In genomic region chr19:5813567-5813966, GRCm38 (mm10) we compare ENCODE assay signal across 17 mouse cellular contexts. TPM values are rescaled to one million over a fixed set of nuclear protein-coding genes. Genes with fewer than 3 reads are reported as not detected.
DNase-seq lines count a peak whose midpoint lies in the region; ATAC-seq and TF ChIP-seq lines count a peak whose summit lies in the region.
"Had no signal": no experiment of that assay in that cellular context is flagged by ENCODE, and none has a peak within 500 bp of the region (broad histone marks: within the 10 kb centered on the region; RNA-seq: fewer than 3 reads in every experiment).

No protein-coding gene starts in this region.

- no peak for TF ChIP-seq EP300 in heart, postnatal 0 days (IDR thresholded peaks at IDR 0.05; ENCODE audit: low read depth)

- ATAC-seq in heart, postnatal 0 days (ENCODE audit: insufficient read depth, low read depth) = no peak
- no peak for ATAC-seq in midbrain, embryonic 16.5 days
- no peak for ATAC-seq in midbrain, embryonic 13.5 days

- WGBS in heart, postnatal 0 days = 81% methylated on average over 3 of the region's 3 CpGs
- 97% methylated on average over 3 of the region's 3 CpGs for WGBS in midbrain, embryonic 16.5 days
- WGBS in midbrain, embryonic 13.5 days = 85% methylated on average over 3 of the region's 3 CpGs

- no peak for TF ChIP-seq CTCF in heart, postnatal 0 days (IDR thresholded peaks at IDR 0.05; ENCODE audit: low read depth)

- no peaks in the 10 kb centered on the region for H3K27me3 ChIP-seq in heart, postnatal 0 days (ENCODE audit: control insufficient read depth, insufficient read depth, low read length)
- no peaks in the 10 kb centered on the region for H3K27me3 ChIP-seq in midbrain, embryonic 16.5 days (ENCODE audit: control insufficient read depth, insufficient read depth, low read depth, low read length)
- H3K27me3 ChIP-seq in midbrain, embryonic 13.5 days = no peaks in the 10 kb centered on the region
- H3K27me3 ChIP-seq: CH12.LX had no signal

- H3K4me2 ChIP-seq in heart, postnatal 0 days (ENCODE audit: low read depth, low read length) = no peak overlapping the region
- no peak overlapping the region for H3K4me2 ChIP-seq in midbrain, embryonic 16.5 days (ENCODE audit: low read length)
- H3K4me2 ChIP-seq in midbrain, embryonic 13.5 days (replicated peaks) = no peak overlapping the region

- no peak overlapping the region for H3K4me3 ChIP-seq in heart, postnatal 0 days (ENCODE audit: low read depth, low read length)
- H3K4me3 ChIP-seq in midbrain, embryonic 16.5 days (ENCODE audit: low read depth, low read length) = no peak overlapping the region
- H3K4me3 ChIP-seq in midbrain, embryonic 13.5 days (replicated peaks) = no peak overlapping the region
- H3K4me3 ChIP-seq: erythroblast, embryonic 14.5 days had no signal

- H3K27ac ChIP-seq in heart, postnatal 0 days (ENCODE audit: low read depth) = peak overlapping the region; percentile 98; the same call in 1 of the 2 replicates
- H3K27ac ChIP-seq in midbrain, embryonic 16.5 days (ENCODE audit: low read length) = peak overlapping the region; percentile 95
- H3K27ac ChIP-seq in midbrain, embryonic 13.5 days = no peak overlapping the region

- no peaks in the 10 kb centered on the region for H3K9me3 ChIP-seq in heart, postnatal 0 days (replicated peaks; ENCODE audit: control insufficient read depth, low read length)
- no peaks in the 10 kb centered on the region for H3K9me3 ChIP-seq in midbrain, embryonic 16.5 days (replicated peaks; ENCODE audit: control insufficient read depth, low read length, poor library complexity, severe bottlenecking)
- no peaks in the 10 kb centered on the region for H3K9me3 ChIP-seq in midbrain, embryonic 13.5 days

- H3K36me3 ChIP-seq in heart, postnatal 0 days (replicated peaks; ENCODE audit: control insufficient read depth, insufficient read depth, low read length) = no peaks in the 10 kb centered on the region
- H3K36me3 ChIP-seq in midbrain, embryonic 16.5 days (ENCODE audit: control insufficient read depth, insufficient read depth, low read length) = no peaks in the 10 kb centered on the region
- no peaks in the 10 kb centered on the region for H3K36me3 ChIP-seq in midbrain, embryonic 13.5 days

- peak; percentile 51 for DNase-seq in cerebellum, adult 9-10 months
- DNase-seq in cerebellum, adult 11 months = no peak
- no peak for DNase-seq in heart, postnatal 0 days (ENCODE audit: low spot score)
- DNase-seq in heart, adult 9 months (ENCODE audit: low spot score in 2 of 2) = no peak
- no peak for DNase-seq in retina, postnatal 1 day
- no peak for DNase-seq in thymus, postnatal 0 days (ENCODE audit: low spot score)
- DNase-seq: adrenal gland, postnatal 10 days; cerebellum, adult 9-11 months; gastrocnemius, postnatal 25 days; kidney, adult 8-10 months; liver; lung, adult 2 months; right cerebral cortex, postnatal 14 days had no signal

- no peak overlapping the region for H3K9ac ChIP-seq in heart, postnatal 0 days (replicated peaks; ENCODE audit: low read depth, low read length)
- H3K9ac ChIP-seq in midbrain, embryonic 16.5 days (ENCODE audit: low read depth, low read length) = no peak overlapping the region
- no peak overlapping the region for H3K9ac ChIP-seq in midbrain, embryonic 13.5 days (replicated peaks)

- peaks cover 59% of the 10 kb centered on the region for H3K4me1 ChIP-seq in heart, postnatal 0 days (ENCODE audit: control insufficient read depth, insufficient read depth)
- peaks cover 36% of the 10 kb centered on the region for H3K4me1 ChIP-seq in midbrain, embryonic 16.5 days (ENCODE audit: control insufficient read depth, insufficient read depth, low read length)
- H3K4me1 ChIP-seq in midbrain, embryonic 13.5 days (replicated peaks) = peaks cover 49% of the 10 kb centered on the region

RNA-seq across cellular contexts. Expression of gene Scyl1, which starts 42.3 kb away (rescaled TPM):
- 78.0 and 82.4 TPM in 2 replicates for total RNA-seq in heart, postnatal 0 days (2014; rRNA removed; ENCODE audit: low replicate concordance)
- polyA plus RNA-seq in heart, postnatal 0 days (2015; fragmentation: Nextera tagmentation; extraction: Ambion mirVana) = 46.1 and 47.1 TPM in 2 replicates
- polyA plus RNA-seq in midbrain, embryonic 16.5 days (2015; fragmentation: Nextera tagmentation; extraction: Ambion mirVana) = 86.3 and 86.6 TPM in 2 replicates
- polyA plus RNA-seq in midbrain, embryonic 13.5 days (2015; fragmentation: Nextera tagmentation; extraction: Ambion mirVana) = 64.9 and 70.0 TPM in 2 replicates
- 38.0 and 40.9 TPM in 2 replicates for polyA plus RNA-seq in thymus, postnatal 0 days (2015; fragmentation: Nextera tagmentation; extraction: Ambion mirVana)
